Mouse (Mus musculus) ES-E14 (cell line): ENCODE results near the gene Zbtb22. TPM values are rescaled to one million over a fixed set of nuclear protein-coding genes. Genes with fewer than 3 reads are reported as not detected.
"Not testable (repeated sequence)": the region's sequence is repeated elsewhere in the genome, so short reads cannot be mapped to it uniquely, and the experiment has no call there.

Experiments
- DNase-seq: peaks from one replicate; pipeline ENCODE4 v3.0.0-alpha.2; 2013; ENCODE audit warnings: low read depth, low spot score
- H3K27ac ChIP-seq: 2 replicates; pipeline ENCODE4 v1.5.1; 2012; ENCODE audit warnings: low read depth, mild to moderate bottlenecking, low read length, moderate library complexity, mixed read lengths; ENCODE audit not compliant: poor library complexity, insufficient read depth, severe bottlenecking
- H3K36me3 ChIP-seq: 2 replicates; pipeline ENCODE4 v1.6.1; 2012; ENCODE audit warnings: mild to moderate bottlenecking, low read length, moderate library complexity, mixed read lengths; ENCODE audit not compliant: control insufficient read depth, poor library complexity, insufficient read depth, severe bottlenecking
- H3K4me1 ChIP-seq, 2 experiments: fragments of 150-350 bp in 1 of 2; sonication (generic) in 1 of 2; 2 replicates each; pipeline ENCODE4 v1.6.1; 2012; ENCODE audit warnings: low read length in 2 of 2, mild to moderate bottlenecking in 1 of 2, mixed read lengths in 1 of 2; ENCODE audit not compliant: control insufficient read depth in 2 of 2, insufficient read depth in 2 of 2, poor library complexity in 1 of 2
- H3K4me3 ChIP-seq, 2 experiments: fragments of 150-350 bp in 1 of 2; sonication (generic) in 1 of 2; 2 replicates each; pipeline ENCODE4 v1.5.1; 2012; ENCODE audit warnings: low read length in 2 of 2, low read depth in 1 of 2, mild to moderate bottlenecking in 1 of 2, mixed read lengths in 1 of 2; ENCODE audit not compliant: insufficient read depth in 1 of 2, poor library complexity in 1 of 2, severe bottlenecking in 1 of 2
- H3K9ac ChIP-seq: 2 replicates; pipeline ENCODE4 v1.6.1; 2012; ENCODE audit warnings: low read depth, mild to moderate bottlenecking, low read length, mixed read lengths; ENCODE audit not compliant: poor library complexity, insufficient read depth, severe bottlenecking
- H3K9me3 ChIP-seq: fragments of 150-350 bp; sonication (generic); 2 replicates; pipeline ENCODE4 v1.6.1; 2012; ENCODE audit warnings: low read depth, mild to moderate bottlenecking, low read length; ENCODE audit not compliant: control insufficient read depth, insufficient read depth
- CHD2 ChIP-seq: IDR thresholded peaks from 2 replicates; pipeline ENCODE4 v1.6.1; 2014; ENCODE audit warnings: mild to moderate bottlenecking, low read depth, low read length, inconsistent platforms
- HCFC1 ChIP-seq: IDR thresholded peaks from 2 replicates; pipeline ENCODE4 v1.6.1; 2012; ENCODE audit warnings: low read length, inconsistent platforms, borderline replicate concordance; ENCODE audit not compliant: insufficient read depth
- MAFK ChIP-seq: IDR thresholded peaks from 2 replicates; pipeline ENCODE4 v1.6.1; 2014; ENCODE audit warnings: mild to moderate bottlenecking, low read depth, low read length, inconsistent platforms; ENCODE audit not compliant: insufficient read depth
- ZC3H11A ChIP-seq: IDR thresholded peaks from 2 replicates; pipeline ENCODE4 v1.6.1; 2012; ENCODE audit warnings: low read depth, mild to moderate bottlenecking, inconsistent platforms, low read length, borderline replicate concordance
- ZNF384 ChIP-seq: IDR thresholded peaks from 2 replicates; pipeline ENCODE4 v1.6.1; 2012; ENCODE audit warnings: low read depth, low read length, inconsistent platforms
- in situ Hi-C, 2 experiments: fragments of 600-800 bp; cut with MboI; formaldehyde crosslinking; loops; one replicate each; pipeline ENCODE4 v1.15.1; 2025; ENCODE audit warnings: low sequenced_read_pairs in 2 of 2, inconsistent platforms in 1 of 2; ENCODE audit not compliant: unreplicated experiment in 2 of 2
- total RNA-seq: library from RNA; depleted of rRNA; stranded (reverse); fragments of 300-350 nt; gene quantifications from 2 replicates; pipeline ENCODE4 v1.2.3, GENCODE M21; 2012

The Zbtb22 gene
- total RNA-seq, 1 experiment = 32.8 TPM

DNA sequence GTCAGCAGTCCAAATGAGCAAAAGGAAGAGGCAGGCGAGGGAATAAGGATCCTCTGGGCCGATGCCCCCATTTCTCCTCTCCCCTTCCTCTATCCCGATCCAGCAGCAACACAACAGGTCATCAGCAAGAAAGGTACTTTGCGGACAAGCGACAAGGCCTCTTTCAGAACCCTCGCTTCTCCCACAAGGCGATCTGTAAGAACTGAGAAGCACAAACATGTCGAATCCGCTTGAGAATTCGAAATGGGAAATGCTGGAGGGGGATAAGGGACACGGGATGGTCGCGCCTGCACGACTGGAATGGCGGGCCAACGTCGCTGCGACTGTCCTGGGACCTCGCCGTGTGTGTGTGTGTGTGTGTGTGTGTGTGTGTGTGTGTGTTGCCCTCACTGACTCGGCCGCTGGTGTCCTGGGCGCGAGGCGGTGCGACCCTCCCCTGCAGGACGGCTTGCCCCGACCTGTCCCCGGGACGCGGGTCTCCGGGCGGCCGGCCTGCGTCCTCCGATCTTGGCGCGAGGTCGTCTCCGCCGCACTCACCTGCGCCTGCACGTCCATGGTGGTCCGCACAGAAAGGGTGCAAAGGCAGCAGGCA is 25.7 kb upstream of the Zbtb22 start:
- peak overlapping the region; percentile 84 for H3K27ac ChIP-seq
- peak overlapping the region; percentile 79 to 85 for H3K4me3 ChIP-seq
- in situ Hi-C loops, H3K9me3 ChIP-seq, DNase-seq, H3K4me1 ChIP-seq: not testable (repeated sequence)
- peaks cover 18% of the 10 kb centered on the region for H3K36me3 ChIP-seq
- peak overlapping the region; percentile 83 for H3K9ac ChIP-seq

- TF ChIP-seq ZNF384 (no peak), ZC3H11A (no peak), CHD2 (no peak), HCFC1 (peak; percentile 82), MAFK (peak; percentile 67; the same call in 1 of the 2 replicates)
- in situ Hi-C loops = no loop called here
- DNase-seq = peak; percentile 99
Observed at GRCm38 (mm10) chr17:33890533-33891059, 25.1 kb upstream of the Zbtb22 start, which contains the start of gene Kifc1. TSS of gene Kifc1 (minus strand) at chr17:33890661.

GRCm38 (mm10) chr17:33891357-33891756 is 24.3 kb upstream of the Zbtb22 start:
- Histone ChIP-seq H3K4me3 (no peak overlapping the region), H3K9me3 (no peaks in the 10 kb centered on the region; the same call in 1 of the 2 replicates), H3K4me1 (peaks cover 4 to 10% of the 10 kb centered on the region in 2 experiments), H3K9ac (no peak overlapping the region), H3K27ac (no peak overlapping the region), H3K36me3 (peaks cover 9% of the 10 kb centered on the region)
- no peak for TF ChIP-seq ZNF384
- no peak for TF ChIP-seq MAFK
- DNase-seq = no peak
- in situ Hi-C loops = no loop called here

More at GRCm38 (mm10) chr17:33890533-33891059, 25.1 kb upstream of the Zbtb22 start, which contains the start of gene Kifc1:
- Histone ChIP-seq H3K36me3 (peaks cover 16% of the 10 kb centered on the region), H3K4me3 (peak within 1 kb of the TSS; percentile 79 to 85), H3K27ac (peak within 1 kb of the TSS; percentile 84), H3K9ac (peak within 1 kb of the TSS; percentile 83), H3K4me1 (peaks cover 4 to 10% of the 10 kb centered on the region in 2 experiments), H3K9me3 (no peaks in the 10 kb centered on the region; the same call in 1 of the 2 replicates)

GRCm38 (mm10) chr17:33891892-33892291 is 23.8 kb upstream of the Zbtb22 start:
- H3K4me1 ChIP-seq, in situ Hi-C loops, H3K36me3 ChIP-seq, H3K9ac ChIP-seq, DNase-seq, H3K9me3 ChIP-seq, H3K4me3 ChIP-seq: not testable (repeated sequence)
- peak overlapping the region; percentile 52; the same call in 1 of the 2 replicates for H3K27ac ChIP-seq
- 0 out of 2 replicates have a peak, but pooled peaks have one; percentile 34 for TF ChIP-seq ZNF384

- Histone ChIP-seq H3K9ac (no peak overlapping the region), H3K9me3 (no peaks in the 10 kb centered on the region; the same call in 1 of the 2 replicates), H3K27ac (peak overlapping the region; percentile 83), H3K36me3 (peaks cover 3% of the 10 kb centered on the region; the same call in 1 of the 2 replicates), H3K4me1 (peaks cover 4 to 10% of the 10 kb centered on the region in 2 experiments), H3K4me3 (no peak overlapping the region)
- TF ChIP-seq ZC3H11A (no peak), CHD2 (no peak), HCFC1 (no peak), ZNF384 (no peak), MAFK (no peak)
- in situ Hi-C loops = no loop called here
- no peak for DNase-seq
Observed at GRCm38 (mm10) chr17:33892429-33892828, 23.3 kb upstream of the Zbtb22 start.

DNA sequence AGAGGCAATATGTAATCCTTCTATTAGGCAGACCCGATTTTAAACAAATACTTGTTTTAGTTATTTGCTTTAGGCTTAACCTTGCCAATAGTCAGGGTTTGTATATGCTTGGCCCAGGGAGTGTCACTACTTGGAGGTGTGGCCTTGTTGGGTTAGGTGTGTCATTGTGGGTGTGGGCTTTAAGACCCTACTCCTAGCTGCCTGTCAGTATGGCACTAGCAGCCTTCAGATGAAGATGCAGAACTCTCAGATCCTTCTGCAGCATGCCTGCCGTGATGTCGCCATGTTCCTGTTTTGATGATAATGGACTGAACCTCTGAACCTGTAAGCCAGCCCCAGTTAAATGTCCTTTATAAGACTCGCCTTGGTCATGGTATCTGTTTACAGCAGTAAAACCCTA is 22.7 kb upstream of the Zbtb22 start:
- H3K9me3 ChIP-seq, H3K36me3 ChIP-seq, H3K4me3 ChIP-seq, DNase-seq, H3K4me1 ChIP-seq, in situ Hi-C loops, H3K9ac ChIP-seq: not testable (repeated sequence)
- peak overlapping the region; percentile 83; the same call in 1 of the 2 replicates for H3K27ac ChIP-seq
